Mouse (Mus musculus) liver, embryonic 14.5 days (tissue): ENCODE measurements around the gene Ppp6r1.

ENCODE experiments used
- CTCF ChIP-seq: IDR thresholded peaks from 2 replicates; pipeline ENCODE4 v1.5.1; 2016; ENCODE audit warnings: antibody characterized with exemption, low read depth, control low read depth
- EP300 ChIP-seq: IDR thresholded peaks from 2 replicates; pipeline ENCODE4 v1.6.1; 2016; ENCODE audit warnings: antibody characterized with exemption, low read depth

- no peak for TF ChIP-seq EP300
- TF ChIP-seq CTCF, result no peak
These were observed 24.5 kb upstream of the Ppp6r1 start for GRCm38 (mm10) chr7:4683307-4683706.
